Mouse (Mus musculus): ENCODE data around the gene Msi2. TPM values are rescaled to one million over a fixed set of nuclear protein-coding genes. Genes with fewer than 3 reads are reported as not detected.
A peak's percentile ranks its signal among the peaks of the same experiment; 100 is the strongest.

The Msi2 gene
- total and polyA plus RNA-seq, 2 experiments, result 6.4 to 10.8 TPM

GRCm38 (mm10) chr11:88523921-88524320 lies 194.4 kb downstream of the Msi2 start:
- Histone ChIP-seq H3K27ac (replicated peaks; ENCODE audit: insufficient read depth, low read depth, low read length) (no peak overlapping the region), H3K9ac (ENCODE audit: low read depth, low read length) (no peak overlapping the region), H3K36me3 (ENCODE audit: control insufficient read depth, insufficient read depth, low read length) (no peaks in the 10 kb centered on the region), H3K4me3 (ENCODE audit: insufficient read depth, low read depth, low read length) (no peak overlapping the region), H3K4me1 (ENCODE audit: control insufficient read depth, insufficient read depth, low read length) (peaks cover 13% of the 10 kb centered on the region), H3K79me2 (ENCODE audit: control insufficient read depth, insufficient read depth, low read length) (peaks cover 3% of the 10 kb centered on the region; the same call in 1 of the 2 replicates), H3K27me3 (ENCODE audit: control insufficient read depth, insufficient read depth, low read length) (no peaks in the 10 kb centered on the region)
- WGBS, result 15% methylated on average over 4 of the region's 4 CpGs
- TF ChIP-seq POLR2A (IDR thresholded peaks at IDR 0.05; ENCODE audit: extremely low read depth, insufficient read depth, low read length) (no peak), CTCF (IDR thresholded peaks at IDR 0.05; ENCODE audit: low read depth, low read length) (no peak)
- DNase-seq (ENCODE audit: extremely low read depth, low read depth, low spot score), result peak; percentile 91

- Histone ChIP-seq H3K4me3 (ENCODE audit: insufficient read depth, low read depth, low read length) (no peak overlapping the region), H3K27me3 (ENCODE audit: control insufficient read depth, insufficient read depth, low read length) (no peaks in the 10 kb centered on the region), H3K36me3 (ENCODE audit: control insufficient read depth, insufficient read depth, low read length) (no peaks in the 10 kb centered on the region), H3K9ac (ENCODE audit: low read depth, low read length) (no peak overlapping the region), H3K4me1 (ENCODE audit: control insufficient read depth, insufficient read depth, low read length) (peaks cover 13% of the 10 kb centered on the region), H3K27ac (replicated peaks; ENCODE audit: insufficient read depth, low read depth, low read length) (no peak overlapping the region; the same call in 1 of the 2 replicates), H3K79me2 (ENCODE audit: control insufficient read depth, insufficient read depth, low read length) (peaks cover 3% of the 10 kb centered on the region; the same call in 1 of the 2 replicates)
- 14% methylated on average over 6 of the region's 6 CpGs for WGBS
- DNase-seq (ENCODE audit: extremely low read depth, low read depth, low spot score), result peak; percentile 86
- no peak for TF ChIP-seq CTCF (IDR thresholded peaks at IDR 0.05; ENCODE audit: low read depth, low read length)
- no peak for TF ChIP-seq POLR2A (IDR thresholded peaks at IDR 0.05; ENCODE audit: extremely low read depth, insufficient read depth, low read length)
Measured at GRCm38 (mm10) chr11:88523511-88523910, 194.8 kb downstream of the Msi2 start.

- peaks cover 3% of the 10 kb centered on the region; the same call in 1 of the 2 replicates for H3K79me2 ChIP-seq (ENCODE audit: control insufficient read depth, insufficient read depth, low read length)
- H3K27me3 ChIP-seq (ENCODE audit: control insufficient read depth, insufficient read depth, low read length), result no peaks in the 10 kb centered on the region
- no peak overlapping the region for H3K27ac ChIP-seq (replicated peaks; ENCODE audit: insufficient read depth, low read depth, low read length)
- no peak overlapping the region for H3K4me3 ChIP-seq (ENCODE audit: insufficient read depth, low read depth, low read length)
- no peak for TF ChIP-seq CTCF (IDR thresholded peaks at IDR 0.05; ENCODE audit: low read depth, low read length)
- no peak for TF ChIP-seq POLR2A (IDR thresholded peaks at IDR 0.05; ENCODE audit: extremely low read depth, insufficient read depth, low read length)
- H3K4me1 ChIP-seq (ENCODE audit: control insufficient read depth, insufficient read depth, low read length), result peaks cover 9% of the 10 kb centered on the region
- H3K9ac ChIP-seq (ENCODE audit: low read depth, low read length), result no peak overlapping the region
- no peaks in the 10 kb centered on the region for H3K36me3 ChIP-seq (ENCODE audit: control insufficient read depth, insufficient read depth, low read length)
- DNase-seq (ENCODE audit: extremely low read depth, low read depth, low spot score), result peak; percentile 28
- WGBS, result 85% methylated on average over 5 of the region's 5 CpGs
Measured at GRCm38 (mm10) chr11:88522114-88522513, 196.2 kb downstream of the Msi2 start.

GRCm38 (mm10) chr11:88520951-88521730 lies 197.2 kb downstream of the Msi2 start:
- Histone ChIP-seq H3K27ac (replicated peaks; ENCODE audit: insufficient read depth, low read depth, low read length) (no peak overlapping the region), H3K4me1 (ENCODE audit: control insufficient read depth, insufficient read depth, low read length) (peaks cover 9% of the 10 kb centered on the region), H3K9ac (ENCODE audit: low read depth, low read length) (no peak overlapping the region), H3K36me3 (ENCODE audit: control insufficient read depth, insufficient read depth, low read length) (no peaks in the 10 kb centered on the region), H3K4me3 (ENCODE audit: insufficient read depth, low read depth, low read length) (no peak overlapping the region), H3K27me3 (ENCODE audit: control insufficient read depth, insufficient read depth, low read length) (no peaks in the 10 kb centered on the region), H3K79me2 (ENCODE audit: control insufficient read depth, insufficient read depth, low read length) (peaks cover 3% of the 10 kb centered on the region; the same call in 1 of the 2 replicates)
- no peak for TF ChIP-seq CTCF (IDR thresholded peaks at IDR 0.05; ENCODE audit: low read depth, low read length)
- no peak for TF ChIP-seq POLR2A (IDR thresholded peaks at IDR 0.05; ENCODE audit: extremely low read depth, insufficient read depth, low read length)
- 93% methylated on average over 19 of the region's 19 CpGs for WGBS
- DNase-seq (ENCODE audit: extremely low read depth, low read depth, low spot score), result no peak

- Histone ChIP-seq H3K36me3 (ENCODE audit: control insufficient read depth, insufficient read depth, low read length) (no peaks in the 10 kb centered on the region), H3K27me3 (ENCODE audit: control insufficient read depth, insufficient read depth, low read length) (no peaks in the 10 kb centered on the region), H3K4me1 (ENCODE audit: control insufficient read depth, insufficient read depth, low read length) (peaks cover 10% of the 10 kb centered on the region), H3K9ac (ENCODE audit: low read depth, low read length) (no peak overlapping the region), H3K79me2 (ENCODE audit: control insufficient read depth, insufficient read depth, low read length) (peaks cover 3% of the 10 kb centered on the region; the same call in 1 of the 2 replicates), H3K27ac (replicated peaks; ENCODE audit: insufficient read depth, low read depth, low read length) (no peak overlapping the region), H3K4me3 (ENCODE audit: insufficient read depth, low read depth, low read length) (no peak overlapping the region)
- WGBS, result 64% methylated on average over 3 of the region's 3 CpGs
- peak; percentile 52 for DNase-seq (ENCODE audit: extremely low read depth, low read depth, low spot score)
- TF ChIP-seq CTCF (IDR thresholded peaks at IDR 0.05; ENCODE audit: low read depth, low read length) (no peak), POLR2A (IDR thresholded peaks at IDR 0.05; ENCODE audit: extremely low read depth, insufficient read depth, low read length) (no peak)
Measured at GRCm38 (mm10) chr11:88518361-88518760, 200.0 kb downstream of the Msi2 start.
